Mouse (Mus musculus) CD4-positive, CD25-positive, alpha-beta regulatory T cell, adult 4 months (primary cell): ENCODE results near the gene Wnt2b. TPM values are rescaled to one million over a fixed set of nuclear protein-coding genes. Genes with fewer than 3 reads are reported as not detected.

Source experiments
- polyA plus RNA-seq, 2 experiments: library from polyadenylated mRNA; unstranded; fragments of 100-300 nt; shearing (Covaris generic); gene quantifications; one replicate each; pipeline ENCODE4 v1.2.1; 2017

Gene Wnt2b
- polyA plus RNA-seq, 2 experiments from 2014 or later = 0.35 to 0.75 TPM

Other genes starting within 250 kb of the Wnt2b start
- 10 to 100 TPM; 14.5 to 29.2 TPM for gene Ppm1j, start 180.9 kb downstream of the Wnt2b start, polyA plus RNA-seq
- gene Fam19a3, start 180.1 kb downstream of the Wnt2b start, polyA plus RNA-seq = 1 to 10 TPM in 1 of 2 experiments, under 1 TPM in 1; 0.67 to 1.2 TPM
- gene Rhoc, start 173.5 kb downstream of the Wnt2b start, polyA plus RNA-seq = 1 to 10 TPM; 7.4 to 7.8 TPM
- gene Mov10, start 143.4 kb downstream of the Wnt2b start, polyA plus RNA-seq = 10 to 100 TPM; 27.8 to 49.0 TPM
- gene St7l, start 97.9 kb downstream of the Wnt2b start, polyA plus RNA-seq = 10 to 100 TPM; 29.6 to 38.5 TPM
- gene Capza1, start 97.4 kb downstream of the Wnt2b start, polyA plus RNA-seq = 100 to 1,000 TPM; 489 to 553 TPM
- under 1 TPM in 1 of 2 experiments, not detected in 1; 0.15 TPM for gene Cttnbp2nl, start 91.2 kb upstream of the Wnt2b start, polyA plus RNA-seq
- gene 4930564D02Rik, start 104.9 kb upstream of the Wnt2b start, polyA plus RNA-seq = not detected